Mouse (Mus musculus): ENCODE measurements at regions not wholly inside any gene's neighbourhood (a gene's known extent, or its start where the extent isn't known, plus 50 kb on each side); places are given as distances from the start of the nearest gene placed in this dataset.

- Histone ChIP-seq H3K27me3 (ENCODE audit: control insufficient read depth, insufficient read depth, low read depth, low read length) (no peaks in the 10 kb centered on the region), H3K9ac (ENCODE audit: low read depth, low read length) (no peak overlapping the region), H3K4me3 (ENCODE audit: low read depth, low read length) (no peak overlapping the region), H3K4me1 (ENCODE audit: control insufficient read depth, insufficient read depth, low read length) (no peaks in the 10 kb centered on the region), H3K4me2 (ENCODE audit: low read length) (no peak overlapping the region), H3K9me3 (replicated peaks; ENCODE audit: control insufficient read depth, low read length, poor library complexity, severe bottlenecking) (no peaks in the 10 kb centered on the region), H3K36me3 (ENCODE audit: control insufficient read depth, insufficient read depth, low read length) (no peaks in the 10 kb centered on the region), H3K27ac (ENCODE audit: low read length) (no peak overlapping the region)
- 67% methylated on average over 1 of the region's 1 CpGs for WGBS
- no peak for ATAC-seq
These were observed 856.0 kb upstream of the Nectin3 start for GRCm38 (mm10) chr16:47354279-47354678.

- no peak overlapping the region for H3K4me2 ChIP-seq (ENCODE audit: low read length)
- no peaks in the 10 kb centered on the region for H3K4me1 ChIP-seq (ENCODE audit: control insufficient read depth, insufficient read depth, low read length)
- no peaks in the 10 kb centered on the region for H3K36me3 ChIP-seq (ENCODE audit: control insufficient read depth, insufficient read depth, low read length)
- WGBS = 97% methylated on average over 1 of the region's 1 CpGs
- no peaks in the 10 kb centered on the region for H3K27me3 ChIP-seq (ENCODE audit: control insufficient read depth, insufficient read depth, low read depth, low read length)
- no peak for ATAC-seq
- no peak overlapping the region for H3K4me3 ChIP-seq (ENCODE audit: low read depth, low read length)
- H3K27ac ChIP-seq (ENCODE audit: low read length) = no peak overlapping the region
- no peaks in the 10 kb centered on the region for H3K9me3 ChIP-seq (replicated peaks; ENCODE audit: control insufficient read depth, low read length, poor library complexity, severe bottlenecking)
- no peak overlapping the region for H3K9ac ChIP-seq (ENCODE audit: low read depth, low read length)
These were observed 889.1 kb upstream of the Dppa4 start for GRCm38 (mm10) chr16:47394398-47394797.

- Histone ChIP-seq H3K27ac (ENCODE audit: low read length) (no peak overlapping the region), H3K9me3 (replicated peaks; ENCODE audit: control insufficient read depth, low read length, poor library complexity, severe bottlenecking) (no peaks in the 10 kb centered on the region), H3K9ac (ENCODE audit: low read depth, low read length) (no peak overlapping the region), H3K4me2 (ENCODE audit: low read length) (no peak overlapping the region), H3K36me3 (ENCODE audit: control insufficient read depth, insufficient read depth, low read length) (no peaks in the 10 kb centered on the region), H3K4me3 (ENCODE audit: low read depth, low read length) (no peak overlapping the region), H3K27me3 (ENCODE audit: control insufficient read depth, insufficient read depth, low read depth, low read length) (no peaks in the 10 kb centered on the region), H3K4me1 (ENCODE audit: control insufficient read depth, insufficient read depth, low read length) (no peaks in the 10 kb centered on the region)
- ATAC-seq = no peak
- WGBS = 85% methylated on average over 3 of the region's 3 CpGs
These were observed 876.5 kb upstream of the Dppa4 start for GRCm38 (mm10) chr16:47407067-47407466.

GRCm38 (mm10) chr16:47418680-47419252 lies 864.8 kb upstream of the Dppa4 start:
- Histone ChIP-seq H3K36me3 (ENCODE audit: control insufficient read depth, insufficient read depth, low read length) (no peaks in the 10 kb centered on the region), H3K27me3 (ENCODE audit: control insufficient read depth, insufficient read depth, low read depth, low read length) (no peaks in the 10 kb centered on the region), H3K4me3 (ENCODE audit: low read depth, low read length) (no peak overlapping the region), H3K4me1 (ENCODE audit: control insufficient read depth, insufficient read depth, low read length) (no peaks in the 10 kb centered on the region), H3K9me3 (replicated peaks; ENCODE audit: control insufficient read depth, low read length, poor library complexity, severe bottlenecking) (no peaks in the 10 kb centered on the region), H3K27ac (ENCODE audit: low read length) (no peak overlapping the region), H3K4me2 (ENCODE audit: low read length) (no peak overlapping the region), H3K9ac (ENCODE audit: low read depth, low read length) (no peak overlapping the region)
- no peak for ATAC-seq
- 29% methylated on average over 3 of the region's 3 CpGs for WGBS

GRCm38 (mm10) chr16:47445083-47445482 lies 838.5 kb upstream of the Dppa4 start:
- Histone ChIP-seq H3K4me1 (ENCODE audit: control insufficient read depth, insufficient read depth, low read length) (no peaks in the 10 kb centered on the region), H3K36me3 (ENCODE audit: control insufficient read depth, insufficient read depth, low read length) (no peaks in the 10 kb centered on the region), H3K27ac (ENCODE audit: low read length) (no peak overlapping the region), H3K9me3 (replicated peaks; ENCODE audit: control insufficient read depth, low read length, poor library complexity, severe bottlenecking) (no peaks in the 10 kb centered on the region), H3K4me2 (ENCODE audit: low read length) (no peak overlapping the region), H3K27me3 (ENCODE audit: control insufficient read depth, insufficient read depth, low read depth, low read length) (no peaks in the 10 kb centered on the region), H3K9ac (ENCODE audit: low read depth, low read length) (no peak overlapping the region), H3K4me3 (ENCODE audit: low read depth, low read length) (no peak overlapping the region)
- WGBS = 96% methylated on average over 2 of the region's 2 CpGs
- ATAC-seq = no peak

GRCm38 (mm10) chr16:47475441-47476081 lies 808.0 kb upstream of the Dppa4 start:
- no peak overlapping the region for H3K9ac ChIP-seq (ENCODE audit: low read depth, low read length)
- 18% methylated on average over 9 of the region's 9 CpGs for WGBS
- no peaks in the 10 kb centered on the region for H3K9me3 ChIP-seq (replicated peaks; ENCODE audit: control insufficient read depth, low read length, poor library complexity, severe bottlenecking)
- H3K4me3 ChIP-seq (ENCODE audit: low read depth, low read length) = no peak overlapping the region
- H3K27me3 ChIP-seq (ENCODE audit: control insufficient read depth, insufficient read depth, low read depth, low read length) = no peaks in the 10 kb centered on the region
- H3K36me3 ChIP-seq (ENCODE audit: control insufficient read depth, insufficient read depth, low read length) = no peaks in the 10 kb centered on the region
- peak overlapping the region; percentile 31 for H3K4me2 ChIP-seq (ENCODE audit: low read length)
- no peak overlapping the region for H3K27ac ChIP-seq (ENCODE audit: low read length)
- ATAC-seq = no peak
- 0 out of 2 replicates have a peak, but pooled peaks cover 4% of the 10 kb centered on the region for H3K4me1 ChIP-seq (ENCODE audit: control insufficient read depth, insufficient read depth, low read length)

GRCm38 (mm10) chr16:47482071-47482470 lies 801.5 kb upstream of the Dppa4 start:
- Histone ChIP-seq H3K9me3 (replicated peaks; ENCODE audit: control insufficient read depth, low read length, poor library complexity, severe bottlenecking) (no peaks in the 10 kb centered on the region), H3K27me3 (ENCODE audit: control insufficient read depth, insufficient read depth, low read depth, low read length) (no peaks in the 10 kb centered on the region), H3K4me2 (ENCODE audit: low read length) (no peak overlapping the region), H3K36me3 (ENCODE audit: control insufficient read depth, insufficient read depth, low read length) (no peaks in the 10 kb centered on the region), H3K27ac (ENCODE audit: low read length) (no peak overlapping the region; the same call in 1 of the 2 replicates), H3K4me1 (ENCODE audit: control insufficient read depth, insufficient read depth, low read length) (peaks cover 3% of the 10 kb centered on the region; the same call in 1 of the 2 replicates), H3K9ac (ENCODE audit: low read depth, low read length) (no peak overlapping the region), H3K4me3 (ENCODE audit: low read depth, low read length) (no peak overlapping the region)
- peak; percentile 86 for ATAC-seq
- WGBS = 15% methylated on average over 2 of the region's 2 CpGs

- Histone ChIP-seq H3K27ac (ENCODE audit: low read length) (no peak overlapping the region), H3K4me2 (ENCODE audit: low read length) (no peak overlapping the region), H3K9me3 (replicated peaks; ENCODE audit: control insufficient read depth, low read length, poor library complexity, severe bottlenecking) (no peaks in the 10 kb centered on the region), H3K4me3 (ENCODE audit: low read depth, low read length) (no peak overlapping the region), H3K4me1 (ENCODE audit: control insufficient read depth, insufficient read depth, low read length) (no peaks in the 10 kb centered on the region), H3K36me3 (ENCODE audit: control insufficient read depth, insufficient read depth, low read length) (no peaks in the 10 kb centered on the region), H3K9ac (ENCODE audit: low read depth, low read length) (no peak overlapping the region), H3K27me3 (ENCODE audit: control insufficient read depth, insufficient read depth, low read depth, low read length) (no peaks in the 10 kb centered on the region)
- no peak for ATAC-seq
- WGBS = 93% methylated on average over 1 of the region's 1 CpGs
These were observed 795.0 kb upstream of the Dppa4 start for GRCm38 (mm10) chr16:47488525-47488924.

- H3K27me3 ChIP-seq (ENCODE audit: control insufficient read depth, insufficient read depth, low read depth, low read length) = no peaks in the 10 kb centered on the region
- 90% methylated on average over 4 of the region's 4 CpGs for WGBS
- no peak overlapping the region for H3K27ac ChIP-seq (ENCODE audit: low read length)
- no peak overlapping the region for H3K4me2 ChIP-seq (ENCODE audit: low read length)
- ATAC-seq = no peak
- H3K4me3 ChIP-seq (ENCODE audit: low read depth, low read length) = no peak overlapping the region
- no peaks in the 10 kb centered on the region for H3K9me3 ChIP-seq (replicated peaks; ENCODE audit: control insufficient read depth, low read length, poor library complexity, severe bottlenecking)
- no peak overlapping the region for H3K9ac ChIP-seq (ENCODE audit: low read depth, low read length)
- H3K36me3 ChIP-seq (ENCODE audit: control insufficient read depth, insufficient read depth, low read length) = no peaks in the 10 kb centered on the region
- no peaks in the 10 kb centered on the region for H3K4me1 ChIP-seq (ENCODE audit: control insufficient read depth, insufficient read depth, low read length)
These were observed 757.7 kb upstream of the Dppa4 start for GRCm38 (mm10) chr16:47525857-47526256.
